Mouse (Mus musculus) forebrain, embryonic 11.5 days (tissue): ENCODE results near the gene Gm498. TPM values are rescaled to one million over a fixed set of nuclear protein-coding genes. Genes with fewer than 3 reads are reported as not detected.

Experiments
- ATAC-seq: fragments of 200-750 bp; cut with Nextera tagmentation; replicated peaks from 2 replicates; pipeline ENCODE4 v1.8.0; 2017; ENCODE audit warnings: moderate TSS enrichment; ENCODE audit not compliant: low FRiP score
- DNase-seq: peaks from one replicate; pipeline ENCODE4 v3.0.0-alpha.2; 2017; ENCODE audit warnings: low spot score
- H3K27ac ChIP-seq: fragments of 300-500 bp; sonication (generic); 2 replicates; pipeline ENCODE4 v1.5.1; 2014; ENCODE audit warnings: low read depth, low read length
- H3K27me3 ChIP-seq: fragments of 300-500 bp; sonication (generic); 2 replicates; pipeline ENCODE4 v1.6.1; 2014; ENCODE audit warnings: mild to moderate bottlenecking, low read length, mixed read lengths; ENCODE audit not compliant: control insufficient read depth, insufficient read depth
- H3K36me3 ChIP-seq: fragments of 300-500 bp; sonication (generic); 2 replicates; pipeline ENCODE4 v1.6.1; 2014; ENCODE audit warnings: mild to moderate bottlenecking, low read length, moderate library complexity, mixed read lengths; ENCODE audit not compliant: control insufficient read depth, insufficient read depth
- H3K4me1 ChIP-seq: fragments of 300-500 bp; sonication (generic); replicated peaks from 2 replicates; pipeline ENCODE4 v1.6.1; 2014; ENCODE audit warnings: low read length, mixed read lengths; ENCODE audit not compliant: control insufficient read depth, insufficient read depth
- H3K4me2 ChIP-seq: fragments of 300-500 bp; sonication (generic); 2 replicates; pipeline ENCODE4 v1.6.1; 2014; ENCODE audit warnings: low read depth, mild to moderate bottlenecking, low read length, moderate library complexity, mixed read lengths; ENCODE audit not compliant: severe bottlenecking
- H3K4me3 ChIP-seq: fragments of 300-500 bp; sonication (generic); 2 replicates; pipeline ENCODE4 v1.5.1; 2014; ENCODE audit warnings: low read depth, low read length
- H3K9ac ChIP-seq: fragments of 300-500 bp; sonication (generic); 2 replicates; pipeline ENCODE4 v1.6.1; 2014; ENCODE audit warnings: low read length
- H3K9me3 ChIP-seq: fragments of 300-500 bp; sonication (generic); 2 replicates; pipeline ENCODE4 v1.6.1; 2016; ENCODE audit warnings: low read length, mixed read lengths; ENCODE audit not compliant: control insufficient read depth
- WGBS: fragments of 180-500 bp; shearing (Covaris S2); extraction: QIAGEN DNeasy Blood & Tissue Kit; methylation state at CpG from one replicate; pipeline ENCODE4 v1.1.7; 2014; 5-methylcytosine and 5-hydroxymethylcytosine counted together
- polyA plus RNA-seq: library from polyadenylated mRNA; unstranded; fragments of >200 nt; fragmentation: Nextera tagmentation; extraction: Ambion mirVana; gene quantifications from 2 replicates; pipeline ENCODE4 v1.2.1, GENCODE M21; 2014

Gm498 gene
- polyA plus RNA-seq = not detected in 2 replicates

DNA sequence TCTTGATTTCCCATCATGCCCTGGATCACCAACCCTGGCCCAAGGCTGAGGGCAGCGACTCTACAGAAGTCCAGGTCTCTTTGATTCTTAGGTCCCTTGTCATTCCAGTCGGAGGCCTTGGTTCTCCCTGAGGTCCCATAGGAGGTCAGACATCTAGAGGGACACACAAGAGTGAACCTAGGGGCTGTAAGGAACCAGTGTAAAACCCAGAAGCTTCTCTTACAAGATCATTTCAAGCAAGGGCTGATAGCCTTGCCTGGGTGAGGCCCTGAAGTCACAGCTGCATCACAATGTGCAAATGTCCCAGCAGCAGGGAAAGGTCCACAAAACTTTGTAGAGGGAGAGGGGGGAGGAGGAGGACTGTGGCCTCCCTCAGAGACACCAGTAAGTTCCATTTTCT lies at the start of gene Gm498:
Gene Gm498 (plus strand): TSS at position 301 of the 400 bp plus-strand sequence.
- 86% methylated on average over 2 of the region's 2 CpGs for WGBS
- Histone ChIP-seq H3K27ac (no peak within 1 kb of the TSS), H3K9ac (no peak within 1 kb of the TSS), H3K4me1 (no peaks in the 10 kb centered on the region), H3K4me2 (no peak within 1 kb of the TSS), H3K9me3 (no peaks in the 10 kb centered on the region), H3K27me3 (no peaks in the 10 kb centered on the region), H3K4me3 (no peak within 1 kb of the TSS), H3K36me3 (no peaks in the 10 kb centered on the region)
- DNase-seq (no peak), ATAC-seq (no peak)

GRCm38 (mm10) chr7:143819201-143819600 lies 47.4 kb upstream of the Gm498 start:
- Histone ChIP-seq H3K9me3 (no peaks in the 10 kb centered on the region), H3K27me3 (no peaks in the 10 kb centered on the region), H3K36me3 (no peaks in the 10 kb centered on the region), H3K4me3 (no peak overlapping the region), H3K4me2 (no peak overlapping the region), H3K4me1 (no peaks in the 10 kb centered on the region; the same call in 1 of the 2 replicates), H3K27ac (no peak overlapping the region), H3K9ac (no peak overlapping the region)
- ATAC-seq (no peak), DNase-seq (no peak)
- WGBS = 86% methylated on average over 4 of the region's 4 CpGs

DNA sequence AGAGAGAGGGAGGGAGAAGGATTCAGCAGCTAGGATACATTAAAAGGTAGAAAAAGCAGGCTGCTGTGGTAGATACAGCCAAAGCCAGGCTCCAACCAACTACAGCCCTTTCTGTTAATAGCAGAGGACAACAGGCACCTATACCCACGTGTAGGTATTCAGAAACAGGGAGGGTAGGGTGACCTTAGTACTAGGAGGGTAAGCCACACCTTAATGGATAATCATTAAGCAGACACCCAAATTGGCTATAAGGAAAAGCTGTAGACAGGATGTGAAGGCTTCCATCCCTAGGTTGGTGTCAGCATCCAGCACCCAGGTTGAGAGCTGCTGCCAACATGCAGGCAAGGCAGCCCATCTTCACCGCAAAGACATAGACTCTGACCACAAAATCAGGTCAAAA lies 45.4 kb upstream of the Gm498 start:
- no peak overlapping the region for H3K4me3 ChIP-seq
- H3K9ac ChIP-seq = no peak overlapping the region
- DNase-seq (no peak), ATAC-seq (no peak)
- H3K4me2 ChIP-seq = no peak overlapping the region
- no peaks in the 10 kb centered on the region; the same call in 1 of the 2 replicates for H3K4me1 ChIP-seq
- H3K36me3 ChIP-seq = no peaks in the 10 kb centered on the region
- H3K27ac ChIP-seq = no peak overlapping the region
- H3K9me3 ChIP-seq = no peaks in the 10 kb centered on the region
- WGBS = 92% methylated on average over 2 of the region's 2 CpGs
- H3K27me3 ChIP-seq = no peaks in the 10 kb centered on the region

DNA sequence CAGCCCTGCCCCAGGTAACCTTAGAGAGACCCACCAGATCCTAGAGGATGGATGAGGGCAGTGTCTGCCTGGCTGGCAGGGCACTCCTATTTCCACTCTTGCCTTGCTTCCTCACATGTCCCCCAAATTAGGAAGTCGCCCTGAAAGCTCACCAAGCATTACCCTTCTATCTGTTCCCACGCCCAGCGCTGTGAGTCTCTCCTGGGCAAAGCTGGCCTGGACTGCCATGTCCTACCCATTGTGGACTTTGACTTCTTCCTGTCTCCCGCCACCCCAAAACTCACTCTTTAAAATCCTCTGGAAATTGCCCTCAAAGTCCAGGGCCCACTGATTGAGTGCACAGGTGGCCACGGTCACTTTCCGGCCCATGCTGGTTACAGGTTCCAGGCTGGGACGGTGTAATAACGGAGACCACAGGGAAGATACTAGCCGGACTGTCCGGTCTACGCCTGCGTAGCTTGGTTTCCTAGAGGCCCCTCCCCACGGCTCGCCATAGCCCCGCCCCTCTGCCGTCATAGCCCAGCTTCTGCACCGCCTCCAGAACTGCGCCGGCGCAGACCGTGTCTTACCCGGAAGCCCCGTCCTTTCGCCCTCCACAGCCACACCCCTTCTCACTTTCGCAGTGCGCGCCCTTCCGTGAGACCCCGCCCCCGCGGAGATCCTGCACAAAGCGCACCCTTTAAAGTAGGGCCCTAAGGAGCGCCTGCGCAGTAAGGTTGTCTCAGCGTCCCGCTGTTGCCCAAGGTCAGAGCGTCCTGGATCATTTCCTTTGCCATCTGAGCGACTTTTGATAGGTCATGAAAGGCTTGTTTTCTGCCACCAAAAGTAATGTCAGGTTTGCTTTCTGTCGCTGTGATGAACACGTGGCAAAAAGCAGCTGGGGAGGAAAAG lies 44.0 kb upstream of the Gm498 start, which contains the start of the genes Nadsyn1 and Dhcr7:
Gene Nadsyn1 (minus strand): TSS at position 475 of the 891 bp plus-strand sequence.
Gene Dhcr7 (plus strand): TSS at position 771 of the 891 bp plus-strand sequence.
- Histone ChIP-seq H3K27ac (peak within 1 kb of the TSS; percentile 62; the same call in 1 of the 2 replicates), H3K4me2 (peak within 1 kb of the TSS; percentile 71), H3K27me3 (no peaks in the 10 kb centered on the region), H3K4me1 (no peaks in the 10 kb centered on the region; the same call in 1 of the 2 replicates), H3K9ac (peak within 1 kb of the TSS; percentile 79), H3K4me3 (peak within 1 kb of the TSS; percentile 58), H3K36me3 (no peaks in the 10 kb centered on the region), H3K9me3 (no peaks in the 10 kb centered on the region)
- under 1% methylated on average over 40 of the region's 40 CpGs for WGBS
- DNase-seq = peak; percentile 99
- ATAC-seq = peak; percentile 98

DNA sequence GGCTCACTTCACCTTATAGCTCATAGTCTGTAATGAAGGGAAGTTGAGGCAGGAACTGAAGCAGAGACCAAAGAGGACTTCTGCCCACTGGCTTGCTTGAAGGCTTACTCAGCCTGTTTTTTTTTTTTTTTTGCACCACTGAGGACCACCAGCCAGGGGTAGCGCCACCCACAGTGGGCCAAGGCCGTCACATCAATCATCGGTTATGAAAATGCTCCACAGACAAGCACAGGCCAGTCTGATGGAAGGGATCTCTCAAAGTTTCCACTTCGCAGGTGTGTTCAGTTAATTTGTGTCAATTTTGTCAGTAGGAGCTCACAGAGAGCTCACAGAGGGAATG lies 43.4 kb upstream of the Gm498 start:
- Histone ChIP-seq H3K36me3 (no peaks in the 10 kb centered on the region), H3K9ac (peak overlapping the region; percentile 56), H3K27ac (peak overlapping the region; percentile 62; the same call in 1 of the 2 replicates), H3K9me3 (no peaks in the 10 kb centered on the region), H3K4me3 (peak overlapping the region; percentile 58), H3K4me2 (peak overlapping the region; percentile 50), H3K4me1 (no peaks in the 10 kb centered on the region; the same call in 1 of the 2 replicates), H3K27me3 (no peaks in the 10 kb centered on the region)
- DNase-seq (no peak), ATAC-seq (no peak; the same call in 1 of the 2 replicates)
- WGBS = 79% methylated on average over 4 of the region's 4 CpGs

- 90% methylated on average over 2 of the region's 2 CpGs for WGBS
- Histone ChIP-seq H3K27ac (no peak overlapping the region), H3K4me3 (no peak overlapping the region), H3K9me3 (no peaks in the 10 kb centered on the region), H3K4me1 (peaks cover 6% of the 10 kb centered on the region), H3K27me3 (no peaks in the 10 kb centered on the region), H3K36me3 (no peaks in the 10 kb centered on the region), H3K9ac (no peak overlapping the region), H3K4me2 (no peak overlapping the region)
- DNase-seq = no peak
- ATAC-seq = no peak
These were observed 39.7 kb upstream of the Gm498 start for GRCm38 (mm10) chr7:143826985-143827384.

- no peaks in the 10 kb centered on the region for H3K27me3 ChIP-seq
- DNase-seq (peak; percentile 98), ATAC-seq (peak; percentile 97)
- peak overlapping the region; percentile 68 for H3K9ac ChIP-seq
- peaks cover 6% of the 10 kb centered on the region for H3K4me1 ChIP-seq
- under 1% methylated on average over 37 of the region's 37 CpGs for WGBS
- no peaks in the 10 kb centered on the region; the same call in 1 of the 2 replicates for H3K36me3 ChIP-seq
- H3K9me3 ChIP-seq = no peaks in the 10 kb centered on the region
- H3K4me3 ChIP-seq = peak overlapping the region; percentile 60
- peak overlapping the region; percentile 82 for H3K27ac ChIP-seq
- H3K4me2 ChIP-seq = peak overlapping the region; percentile 91
These were observed 36.9 kb upstream of the Gm498 start for GRCm38 (mm10) chr7:143829504-143830331.

- H3K27me3 ChIP-seq = no peaks in the 10 kb centered on the region
- peak overlapping the region; percentile 91 for H3K4me2 ChIP-seq
- H3K9ac ChIP-seq = peak overlapping the region; percentile 68
- H3K4me1 ChIP-seq = peaks cover 6% of the 10 kb centered on the region
- 14% methylated on average over 6 of the region's 6 CpGs for WGBS
- no peaks in the 10 kb centered on the region; the same call in 1 of the 2 replicates for H3K36me3 ChIP-seq
- 0 out of 2 replicates have a peak overlapping the region, but pooled peaks have one; percentile 37 for H3K27ac ChIP-seq
- H3K9me3 ChIP-seq = no peaks in the 10 kb centered on the region
- DNase-seq = no peak
- peak overlapping the region; percentile 60 for H3K4me3 ChIP-seq
- ATAC-seq = peak; percentile 32; the same call in 1 of the 2 replicates
These were observed 36.2 kb upstream of the Gm498 start for GRCm38 (mm10) chr7:143830399-143830798.
